Mouse (Mus musculus) cerebellum, adult 2 months (tissue): ENCODE results near the gene Timmdc1.

Experiments used
- CTCF ChIP-seq: fragments of 200-500 bp; IDR thresholded peaks from 2 replicates; pipeline ENCODE4 v1.5.1; 2011; ENCODE audit warnings: low read depth, mild to moderate bottlenecking, control low read depth, low read length, moderate library complexity, borderline replicate concordance; ENCODE audit not compliant: insufficient read depth
- POLR2A ChIP-seq: fragments of 200-500 bp; IDR thresholded peaks from 2 replicates; pipeline ENCODE4 v1.6.1; 2011; ENCODE audit warnings: low read length, control low read depth, borderline replicate concordance; ENCODE audit not compliant: insufficient read depth

GRCm38 (mm10) chr16:38563516-38563915 is 41.1 kb upstream of the Timmdc1 start:
- TF ChIP-seq POLR2A (no peak), CTCF (no peak)
